Mouse (Mus musculus): ENCODE data around the gene Cetn2.

Gene Cetn2

DNA sequence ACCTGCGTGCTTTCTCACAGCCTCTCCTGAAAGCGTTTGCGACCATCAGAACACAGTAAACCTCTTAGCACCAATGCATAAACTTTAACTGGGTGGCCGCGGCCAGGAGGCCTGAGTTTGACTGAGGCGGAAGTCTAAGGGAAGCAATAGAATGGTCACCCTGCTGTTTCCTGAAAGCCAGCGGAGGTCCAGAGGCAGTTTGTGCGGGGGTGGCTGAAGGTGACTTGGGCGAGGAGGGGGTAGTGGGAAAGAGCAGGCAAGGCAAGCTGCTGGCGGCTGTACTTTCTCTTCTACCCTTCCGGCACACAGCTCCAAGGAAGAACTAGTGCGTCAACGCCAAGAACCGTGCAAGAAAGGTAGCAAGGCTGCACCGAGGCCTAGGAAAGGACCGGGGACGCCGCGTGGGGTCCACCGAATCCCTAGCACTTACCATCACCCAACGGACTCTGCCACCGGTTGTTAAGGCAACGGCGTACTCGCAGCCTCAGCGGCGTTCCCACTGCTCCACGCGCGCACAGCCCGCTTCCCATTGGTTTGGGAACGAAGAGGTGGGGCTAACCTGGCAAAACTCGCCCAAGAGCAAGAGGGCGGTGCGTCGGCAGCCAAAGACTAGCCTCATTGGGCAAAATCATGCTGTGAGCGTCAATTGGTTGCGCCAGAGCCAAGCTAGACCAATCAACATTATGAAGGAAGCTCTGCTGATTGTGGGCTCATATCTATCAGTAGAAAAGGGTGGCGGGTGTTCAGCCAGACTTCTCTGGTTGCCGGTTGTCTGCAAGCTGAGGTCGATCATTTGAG lies at the start of gene Cetn2, which contains the start of gene Nsdhl:
Cetn2 (minus strand) TSS at position 528 of the 798 bp plus-strand sequence.
Nsdhl (plus strand) TSS at position 674 of the 798 bp plus-strand sequence.
- peak; percentile 79 to 80 for DNase-seq

DNA sequence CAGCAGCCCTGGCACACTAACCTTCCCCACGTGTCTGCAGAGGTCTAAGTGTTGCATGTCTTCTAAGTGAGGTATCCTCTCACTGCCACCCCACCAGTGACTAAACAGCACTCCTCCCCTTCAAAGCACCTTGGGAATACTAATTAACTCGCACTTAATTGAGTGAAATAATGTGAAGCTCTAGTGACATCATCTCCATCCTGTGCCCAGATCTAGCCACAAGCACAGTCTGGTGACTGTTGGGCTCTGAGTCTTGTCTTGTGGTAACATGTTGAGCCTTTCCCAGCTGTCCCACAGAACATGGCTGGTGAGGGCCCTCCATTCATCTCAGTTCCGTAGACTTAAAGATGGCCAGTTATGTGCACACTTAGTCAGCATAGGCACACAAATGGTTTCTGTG lies 44.5 kb upstream of the Cetn2 start:
- no peak for DNase-seq

GRCm38 (mm10) chrX:72961511-72961910 lies 43.3 kb upstream of the Cetn2 start:
- DNase-seq, result no peak

DNA sequence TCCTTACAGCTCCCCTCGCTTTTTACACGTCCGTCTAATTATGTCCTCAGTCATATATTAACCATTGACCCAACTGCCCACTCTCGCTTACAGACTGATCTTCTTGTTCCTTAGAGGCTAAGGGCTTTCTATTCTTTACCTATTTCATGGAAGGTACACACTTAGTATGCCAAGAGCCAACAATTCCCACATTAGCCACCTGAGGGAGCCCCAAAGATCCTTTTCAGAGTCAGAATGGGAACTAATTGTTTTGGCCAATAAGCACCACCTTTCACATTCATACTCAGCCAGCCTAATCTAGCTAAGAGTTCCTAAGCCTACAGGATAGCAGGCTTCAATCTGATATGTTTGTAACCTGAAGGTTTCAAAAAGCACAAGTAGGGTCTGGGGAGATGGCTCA lies 42.2 kb upstream of the Cetn2 start:
- DNase-seq, result peak; percentile 4 to 11

- no peak for DNase-seq
Measured at GRCm38 (mm10) chrX:72956486-72956885, 38.3 kb upstream of the Cetn2 start.

GRCm38 (mm10) chrX:72953464-72953863 lies 35.3 kb upstream of the Cetn2 start:
- DNase-seq, result no peak

GRCm38 (mm10) chrX:72921391-72921790 lies 3.2 kb upstream of the Cetn2 start:
- DNase-seq, result no peak

DNA sequence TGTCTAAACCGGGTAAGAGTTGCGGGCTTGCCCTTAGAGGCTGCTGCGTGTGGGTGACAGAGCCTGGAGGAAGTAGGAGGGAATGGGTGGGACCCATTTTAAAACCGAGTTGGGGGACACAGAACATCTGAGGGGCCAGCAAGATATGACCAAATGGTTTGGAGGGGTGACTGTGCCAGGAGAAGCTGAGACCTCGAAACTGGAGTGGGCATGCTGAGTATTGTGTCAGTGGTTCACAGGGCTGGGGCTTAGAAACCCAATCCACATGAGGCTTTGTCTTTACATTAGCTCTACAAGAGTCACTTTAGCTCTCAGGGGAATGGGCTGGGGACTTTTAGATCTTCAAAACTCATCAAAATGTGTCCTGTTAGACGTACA lies 460 bp upstream of the Cetn2 start:
- no peak for DNase-seq

- DNase-seq, result no peak
Measured at GRCm38 (mm10) chrX:72911611-72912010, 6.6 kb downstream of the Cetn2 start.

DNA sequence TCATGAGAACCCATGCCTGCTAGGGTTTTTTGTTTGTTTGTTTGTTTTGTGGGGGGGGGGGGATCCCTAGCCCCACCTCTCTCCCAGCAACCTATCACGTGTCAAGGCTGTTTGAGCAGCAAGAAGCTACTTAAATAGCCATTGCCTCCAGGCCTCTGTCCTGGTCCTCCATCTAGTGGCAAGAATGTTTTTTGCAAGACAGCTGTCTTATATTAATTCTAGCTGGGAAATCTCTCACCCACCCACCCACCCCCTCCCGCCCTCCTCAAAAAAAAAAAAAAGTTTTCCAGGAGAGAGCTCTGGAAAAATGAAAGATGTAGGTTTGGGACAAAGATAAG lies 9.8 kb downstream of the Cetn2 start:
- no peak for DNase-seq

GRCm38 (mm10) chrX:72907619-72908403 lies 10.4 kb downstream of the Cetn2 start:
- DNase-seq, result no peak

DNA sequence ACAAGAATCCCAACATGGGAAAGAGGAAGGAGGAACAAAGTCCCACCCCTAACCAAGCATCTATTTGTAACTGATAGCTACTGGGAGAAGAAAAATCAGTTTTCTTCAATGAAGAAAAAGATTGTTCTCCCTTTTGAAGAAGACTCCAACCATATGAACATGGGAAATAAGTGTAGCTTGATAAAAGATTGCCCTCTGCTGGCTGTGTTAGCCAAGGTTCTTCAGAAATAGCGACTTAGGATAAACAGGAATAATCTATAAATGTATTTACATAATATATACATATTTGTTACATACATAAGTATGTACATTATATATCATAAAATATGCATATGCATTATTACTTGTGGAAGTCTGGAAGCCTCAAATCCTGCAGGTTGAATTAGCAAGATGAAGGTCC lies 15.7 kb downstream of the Cetn2 start:
- no peak for DNase-seq

DNA sequence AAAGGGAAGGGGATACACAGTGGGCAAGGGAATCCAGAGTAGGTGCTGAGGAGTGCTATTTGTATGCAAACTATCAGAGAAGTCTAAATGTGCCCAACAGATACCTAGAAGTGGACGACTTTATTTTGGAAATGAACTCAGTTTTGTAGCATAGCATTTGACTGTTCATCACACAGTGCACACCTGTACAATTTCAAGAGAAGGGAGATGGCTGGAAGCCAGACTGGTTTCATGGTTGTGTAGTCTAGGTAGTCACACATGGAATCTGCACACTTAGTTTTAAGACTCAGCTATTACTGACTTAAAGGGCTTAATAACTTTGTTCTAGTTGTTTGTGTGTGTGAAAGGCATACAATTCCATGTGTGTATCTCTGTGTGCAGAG lies 22.2 kb downstream of the Cetn2 start:
- DNase-seq, result no peak

DNA sequence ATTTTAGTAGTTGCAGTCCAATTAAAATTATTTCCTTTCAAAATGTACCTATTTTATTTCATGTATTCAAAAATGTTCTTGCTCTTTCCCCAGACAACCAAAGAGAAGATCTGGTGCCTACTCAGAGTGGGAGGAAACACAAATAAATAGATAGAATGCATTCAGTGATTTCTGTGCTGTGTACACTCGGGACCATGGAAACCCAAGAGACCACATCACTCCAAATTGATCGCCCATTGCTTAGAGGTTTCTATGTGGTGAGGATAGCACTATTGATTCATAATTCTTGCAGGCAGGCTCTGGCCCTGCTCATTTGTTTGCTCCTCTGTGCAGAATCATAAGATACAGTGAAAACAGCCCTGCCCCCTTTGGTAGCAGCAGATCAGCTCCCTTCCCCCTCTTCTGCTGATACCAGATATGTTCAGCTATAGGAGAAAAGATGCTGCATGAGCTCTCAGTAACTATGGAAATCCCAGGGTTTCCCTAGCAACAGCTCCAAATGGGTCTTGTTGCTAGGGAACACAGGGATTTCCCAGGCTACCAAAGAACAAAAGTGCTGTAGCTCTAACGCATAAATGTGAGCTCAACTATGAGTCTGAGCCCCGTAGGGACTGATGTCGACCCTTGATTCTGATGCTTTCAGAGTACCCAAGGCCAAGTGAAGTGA lies 22.7 kb downstream of the Cetn2 start:
- DNase-seq, result no peak

Measured in B cell, adult 2 months (primary cell).